Mouse (Mus musculus) megakaryocyte, embryonic 14.5 days (primary cell): ENCODE measurements around the gene Gm765.

Experiments
- FLI1 ChIP-seq: IDR thresholded peaks from 2 replicates; pipeline ENCODE4 v1.6.1; 2012; ENCODE audit warnings: low read length, inconsistent platforms, mixed read lengths
- GATA1 ChIP-seq: IDR thresholded peaks from 3 replicates; pipeline ENCODE4 v1.6.1; 2012; ENCODE audit warnings: mixed read lengths, low read length, inconsistent platforms, borderline replicate concordance

DNA sequence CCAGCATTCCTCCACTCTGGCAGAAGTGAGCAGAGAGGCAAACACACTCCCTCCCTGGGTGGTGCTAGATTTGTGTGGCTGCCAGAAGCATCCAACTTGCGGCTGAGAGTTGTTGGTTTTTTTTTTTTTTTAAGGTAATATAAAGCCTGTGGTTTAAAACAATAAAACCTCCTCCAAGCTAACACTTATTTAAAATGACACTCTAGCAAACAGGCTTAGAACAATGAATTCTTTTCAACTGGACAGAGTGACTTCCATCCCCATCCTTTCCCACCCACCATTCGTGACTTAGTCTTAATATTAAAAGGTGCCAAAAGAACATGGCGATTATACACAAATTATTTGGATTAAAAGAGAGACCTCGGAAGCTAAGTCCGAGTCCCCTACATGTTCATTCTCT, at the start of gene Gm765:
- TF ChIP-seq GATA1: no peak
- no peak for TF ChIP-seq FLI1
